Comparison of ENCODE assay signal across 41 mouse cellular contexts in genomic region chr4:118687086-118687485, GRCm38 (mm10). TPM values are rescaled to one million over a fixed set of nuclear protein-coding genes. Genes with fewer than 3 reads are reported as not detected.
DNase-seq lines count a peak whose midpoint lies in the region; ATAC-seq and TF ChIP-seq lines count a peak whose summit lies in the region.
"Had no signal": no experiment of that assay in that cellular context is flagged by ENCODE, and none has a peak within 500 bp of the region (broad histone marks: within the 10 kb centered on the region; RNA-seq: fewer than 3 reads in every experiment).

No protein-coding gene starts in this region.

- H3K4me2 ChIP-seq in intestine, embryonic 14.5 days (ENCODE audit: low read length): no peak overlapping the region
- H3K4me2 ChIP-seq in intestine, postnatal 0 days (replicated peaks; ENCODE audit: low read depth): no peak overlapping the region
- no peak overlapping the region for H3K4me2 ChIP-seq in lung, embryonic 16.5 days (ENCODE audit: low read depth, low read length)
- no peak overlapping the region for H3K4me2 ChIP-seq in liver, postnatal 0 days (ENCODE audit: low read depth, low read length)
- H3K4me2 ChIP-seq: heart, embryonic 11.5 days; hindbrain, embryonic 12.5 days; limb, embryonic 13.5 days; liver, embryonic 11.5 days had no signal

- H3K9me3 ChIP-seq in intestine, embryonic 14.5 days (ENCODE audit: control insufficient read depth, low read length): no peaks in the 10 kb centered on the region
- H3K9me3 ChIP-seq in intestine, postnatal 0 days (ENCODE audit: control insufficient read depth): no peaks in the 10 kb centered on the region
- H3K9me3 ChIP-seq in ES-E14 (ENCODE audit: control insufficient read depth, insufficient read depth, low read depth, low read length): no peaks in the 10 kb centered on the region
- H3K9me3 ChIP-seq in lung, embryonic 16.5 days (ENCODE audit: control insufficient read depth, low read length): no peaks in the 10 kb centered on the region
- peaks cover 2% of the 10 kb centered on the region; the same call in 1 of the 2 replicates for H3K9me3 ChIP-seq in liver, postnatal 0 days (ENCODE audit: low read length)
- H3K9me3 ChIP-seq: hindbrain, embryonic 12.5 days; limb, embryonic 13.5 days had no signal

- 0 out of 2 replicates have a peak, but pooled peaks have one; percentile 36 for ATAC-seq in intestine, embryonic 14.5 days (replicated peaks; ENCODE audit: low FRiP score, low TSS enrichment, low read depth)
- ATAC-seq in intestine, postnatal 0 days: no peak
- ATAC-seq in lung, embryonic 16.5 days (ENCODE audit: low read depth): peak; percentile 71
- ATAC-seq in liver, postnatal 0 days: no peak
- ATAC-seq: activated CD4-positive, CD25-positive, alpha-beta regulatory T cell, adult 4 months; forebrain, embryonic 16.5 days; hindbrain, postnatal 0 days had no signal

- H3K27ac ChIP-seq in intestine, embryonic 14.5 days (ENCODE audit: low read depth): no peak overlapping the region
- H3K27ac ChIP-seq in intestine, postnatal 0 days (ENCODE audit: low read depth, low read length): no peak overlapping the region
- H3K27ac ChIP-seq in ES-E14 (ENCODE audit: insufficient read depth, low read depth, low read length, poor library complexity, severe bottlenecking): no peak overlapping the region; the same call in 1 of the 2 replicates
- no peak overlapping the region; the same call in 1 of the 2 replicates for H3K27ac ChIP-seq in lung, embryonic 16.5 days (ENCODE audit: low read length)
- H3K27ac ChIP-seq in liver, postnatal 0 days (ENCODE audit: low read depth): no peak overlapping the region
- H3K27ac ChIP-seq: hindbrain, embryonic 12.5 days; hindbrain, postnatal 0 days; layer of hippocampus, adult 2 months; limb, embryonic 13.5 days had no signal

- no peak for DNase-seq in intestine, embryonic 14.5 days (ENCODE audit: low spot score)
- peak; percentile 48 for DNase-seq in ES-E14 (ENCODE audit: low read depth, low spot score)
- peak; percentile 39 for DNase-seq in yolk sac, embryonic 10.5 days (ENCODE audit: low spot score)
- no peak for DNase-seq in thymus, postnatal 10 days (ENCODE audit: low spot score in 2 of 2)
- no peak for DNase-seq in liver, postnatal 0 days
- DNase-seq: adrenal gland, adult 2 months; adrenal gland, postnatal 36 days; cerebellum, adult 2 months; cerebellum, postnatal 14 days; gastrocnemius, postnatal 14 days; heart, postnatal 36 days; kidney, adult 18-20 months; kidney, postnatal 36 days; midbrain, embryonic 14.5 days; thymus, adult 2 months had no signal

- no peak for TF ChIP-seq EP300 in liver, postnatal 0 days (IDR thresholded peaks at IDR 0.05; ENCODE audit: low read depth)

- H3K36me3 ChIP-seq in intestine, embryonic 14.5 days (ENCODE audit: control insufficient read depth, insufficient read depth, low read length): no peaks in the 10 kb centered on the region
- H3K36me3 ChIP-seq in intestine, postnatal 0 days (ENCODE audit: control insufficient read depth, insufficient read depth): no peaks in the 10 kb centered on the region
- no peaks in the 10 kb centered on the region for H3K36me3 ChIP-seq in ES-E14 (ENCODE audit: control insufficient read depth, insufficient read depth, low read length, poor library complexity, severe bottlenecking)
- no peaks in the 10 kb centered on the region for H3K36me3 ChIP-seq in lung, embryonic 16.5 days (ENCODE audit: control insufficient read depth, insufficient read depth, low read length)
- H3K36me3 ChIP-seq in liver, postnatal 0 days (replicated peaks; ENCODE audit: insufficient read depth, low read length): no peaks in the 10 kb centered on the region
- H3K36me3 ChIP-seq: hindbrain, embryonic 12.5 days; limb, embryonic 13.5 days had no signal

- TF ChIP-seq CTCF in intestine, postnatal 0 days (IDR thresholded peaks at IDR 0.05; ENCODE audit: low read depth): no peak
- TF ChIP-seq CTCF in liver, postnatal 0 days (IDR thresholded peaks at IDR 0.05; ENCODE audit: low read depth): no peak

- 24% methylated on average over 2 of the region's 2 CpGs for WGBS in intestine, embryonic 14.5 days
- 13% methylated on average over 2 of the region's 2 CpGs for WGBS in intestine, postnatal 0 days
- WGBS in lung, embryonic 16.5 days: 30% methylated on average over 2 of the region's 2 CpGs
- 21% methylated on average over 2 of the region's 2 CpGs for WGBS in liver, postnatal 0 days (ENCODE audit: insufficient replicate concordance)

- H3K4me3 ChIP-seq in intestine, embryonic 14.5 days (ENCODE audit: low read depth, low read length): no peak overlapping the region
- H3K4me3 ChIP-seq in intestine, postnatal 0 days (ENCODE audit: low read depth, low read length): no peak overlapping the region
- no peak overlapping the region for H3K4me3 ChIP-seq in ES-E14 (ENCODE audit: insufficient read depth in 1 of 2, low read depth in 1 of 2, low read length in 2 of 2, poor library complexity in 1 of 2, severe bottlenecking in 1 of 2)
- H3K4me3 ChIP-seq in lung, embryonic 16.5 days (ENCODE audit: low read length): no peak overlapping the region
- no peak overlapping the region for H3K4me3 ChIP-seq in liver, postnatal 0 days (ENCODE audit: low read depth, low read length)
- H3K4me3 ChIP-seq: erythroblast, embryonic 14.5 days; hindbrain, embryonic 12.5 days; layer of hippocampus, adult 2 months; limb, embryonic 13.5 days had no signal

- H3K27me3 ChIP-seq in intestine, embryonic 14.5 days (replicated peaks; ENCODE audit: control insufficient read depth, insufficient read depth, low read length): no peaks in the 10 kb centered on the region
- H3K27me3 ChIP-seq in intestine, postnatal 0 days (replicated peaks; ENCODE audit: control insufficient read depth, insufficient read depth, low read length): no peaks in the 10 kb centered on the region
- no peaks in the 10 kb centered on the region for H3K27me3 ChIP-seq in lung, embryonic 16.5 days (ENCODE audit: control insufficient read depth, insufficient read depth, low read depth, low read length)
- H3K27me3 ChIP-seq in liver, postnatal 0 days (ENCODE audit: insufficient read depth, low read length): no peaks in the 10 kb centered on the region
- H3K27me3 ChIP-seq: hindbrain, embryonic 12.5 days; limb, embryonic 13.5 days had no signal

- in situ Hi-C loops in ES-E14 (cut with MboI; ENCODE audit: low sequenced_read_pairs in 2 of 2, unreplicated experiment in 2 of 2): no loop called here

- H3K9ac ChIP-seq in intestine, embryonic 14.5 days (ENCODE audit: low read length): no peak overlapping the region
- no peak overlapping the region for H3K9ac ChIP-seq in intestine, postnatal 0 days (ENCODE audit: low read depth, low read length)
- H3K9ac ChIP-seq in ES-E14 (ENCODE audit: insufficient read depth, low read depth, low read length, poor library complexity, severe bottlenecking): no peak overlapping the region
- H3K9ac ChIP-seq in lung, embryonic 16.5 days (ENCODE audit: low read length): no peak overlapping the region
- H3K9ac ChIP-seq in liver, postnatal 0 days (replicated peaks): no peak overlapping the region
- H3K9ac ChIP-seq: hindbrain, embryonic 12.5 days; limb, embryonic 13.5 days had no signal

- no peaks in the 10 kb centered on the region for H3K4me1 ChIP-seq in intestine, embryonic 14.5 days (replicated peaks; ENCODE audit: control insufficient read depth, insufficient read depth, low read length)
- no peaks in the 10 kb centered on the region for H3K4me1 ChIP-seq in intestine, postnatal 0 days (replicated peaks; ENCODE audit: control insufficient read depth, insufficient read depth, low read length)
- peaks cover 3 to 5% of the 10 kb centered on the region in 2 experiments; a peak in 2 of 4 replicates for H3K4me1 ChIP-seq in ES-E14 (ENCODE audit: control insufficient read depth in 2 of 2, insufficient read depth in 2 of 2, low read length in 2 of 2, poor library complexity in 1 of 2)
- H3K4me1 ChIP-seq in lung, embryonic 16.5 days (replicated peaks; ENCODE audit: control insufficient read depth, insufficient read depth, low read length): no peaks in the 10 kb centered on the region
- H3K4me1 ChIP-seq in liver, postnatal 0 days (ENCODE audit: insufficient read depth): no peaks in the 10 kb centered on the region
- H3K4me1 ChIP-seq: hindbrain, embryonic 12.5 days had no signal

RNA-seq across cellular contexts. Expression of gene Olfr1342, which starts 5.5 kb away (rescaled TPM):
- not detected in 2 replicates for polyA plus RNA-seq in intestine, embryonic 14.5 days (2014; fragmentation: Nextera tagmentation; extraction: Ambion mirVana)
- polyA plus RNA-seq in intestine, postnatal 0 days (2015; fragmentation: Nextera tagmentation; extraction: Ambion mirVana): not detected in 2 replicates
- total RNA-seq in ES-E14 (2012; rRNA removed): not detected in 2 replicates
- 0.50 and 0.59 TPM in 2 replicates for polyA plus RNA-seq in lung, embryonic 16.5 days (2015; fragmentation: Nextera tagmentation; extraction: Ambion mirVana)
- polyA plus RNA-seq in liver, postnatal 0 days (2015; fragmentation: Nextera tagmentation; extraction: Ambion mirVana): not detected in 2 replicates
- total RNA-seq: adrenal gland, adult 2 months; adrenal gland, postnatal 36 days; CH12.LX; gastrocnemius, postnatal 14 days; granulocyte monocyte progenitor cell, adult 5-6 weeks; heart, postnatal 36 days; hindbrain, postnatal 0 days; layer of hippocampus, adult 2 months; layer of hippocampus, postnatal 25 days; left cerebral cortex, adult 8-10 months; left cerebral cortex, postnatal 36 days; megakaryocyte-erythroid progenitor cell, adult 5-6 weeks; monocyte, adult 5-6 weeks had no signal
- polyA plus RNA-seq: activated CD4-positive, CD25-positive, alpha-beta regulatory T cell, adult 4 months; adrenal gland, adult 2 months; C2C12; cerebellum, adult 2 months; cortical plate, adult 2 months; erythroblast, embryonic 14.5 days; forebrain, embryonic 16.5 days; heart, embryonic 11.5 days; heart, embryonic 16.5 days; hindbrain, embryonic 12.5 days; liver, embryonic 11.5 days; liver, embryonic 16.5 days; midbrain, embryonic 14.5 days; neural tube, embryonic 14.5 days; thymus, adult 2 months had no signal

RNA-seq across cellular contexts. Expression of gene Olfr1341, which starts 16.2 kb away (rescaled TPM):
- not detected in 2 replicates for polyA plus RNA-seq in intestine, embryonic 14.5 days (2014; fragmentation: Nextera tagmentation; extraction: Ambion mirVana)
- not detected in 2 replicates for polyA plus RNA-seq in intestine, postnatal 0 days (2015; fragmentation: Nextera tagmentation; extraction: Ambion mirVana)
- 0.04 TPM in 1 of 2 replicates, not detected in the other for total RNA-seq in ES-E14 (2012; rRNA removed)
- not detected in 2 replicates for polyA plus RNA-seq in lung, embryonic 16.5 days (2015; fragmentation: Nextera tagmentation; extraction: Ambion mirVana)
- not detected in 2 replicates for polyA plus RNA-seq in liver, postnatal 0 days (2015; fragmentation: Nextera tagmentation; extraction: Ambion mirVana)
- total RNA-seq: adrenal gland, adult 2 months; adrenal gland, postnatal 36 days; CH12.LX; gastrocnemius, postnatal 14 days; granulocyte monocyte progenitor cell, adult 5-6 weeks; heart, postnatal 36 days; hindbrain, postnatal 0 days; layer of hippocampus, adult 2 months; layer of hippocampus, postnatal 25 days; left cerebral cortex, adult 8-10 months; left cerebral cortex, postnatal 36 days; megakaryocyte-erythroid progenitor cell, adult 5-6 weeks; monocyte, adult 5-6 weeks had no signal
- polyA plus RNA-seq: activated CD4-positive, CD25-positive, alpha-beta regulatory T cell, adult 4 months; adrenal gland, adult 2 months; C2C12; cerebellum, adult 2 months; cortical plate, adult 2 months; erythroblast, embryonic 14.5 days; forebrain, embryonic 11.5 days; forebrain, embryonic 16.5 days; heart, embryonic 11.5 days; heart, embryonic 16.5 days; hindbrain, embryonic 12.5 days; hindbrain, postnatal 0 days; kidney, embryonic 16.5 days; limb, embryonic 13.5 days; liver, embryonic 11.5 days; liver, embryonic 16.5 days; midbrain, embryonic 14.5 days; neural tube, embryonic 14.5 days had no signal

RNA-seq across cellular contexts. Expression of gene Olfr62, which starts 28.3 kb away (rescaled TPM):
- polyA plus RNA-seq in intestine, embryonic 14.5 days (2014; fragmentation: Nextera tagmentation; extraction: Ambion mirVana): not detected in 2 replicates
- polyA plus RNA-seq in intestine, postnatal 0 days (2015; fragmentation: Nextera tagmentation; extraction: Ambion mirVana): not detected in 2 replicates
- not detected in 2 replicates for total RNA-seq in ES-E14 (2012; rRNA removed)
- polyA plus RNA-seq in lung, embryonic 16.5 days (2015; fragmentation: Nextera tagmentation; extraction: Ambion mirVana): not detected in 2 replicates
- polyA plus RNA-seq in liver, postnatal 0 days (2015; fragmentation: Nextera tagmentation; extraction: Ambion mirVana): not detected in 2 replicates
- total RNA-seq: adrenal gland, adult 2 months; adrenal gland, postnatal 36 days; CH12.LX; gastrocnemius, postnatal 14 days; granulocyte monocyte progenitor cell, adult 5-6 weeks; heart, postnatal 36 days; hindbrain, postnatal 0 days; layer of hippocampus, adult 2 months; layer of hippocampus, postnatal 25 days; left cerebral cortex, adult 8-10 months; left cerebral cortex, postnatal 36 days; megakaryocyte-erythroid progenitor cell, adult 5-6 weeks; monocyte, adult 5-6 weeks had no signal
- polyA plus RNA-seq: activated CD4-positive, CD25-positive, alpha-beta regulatory T cell, adult 4 months; adrenal gland, adult 2 months; C2C12; cerebellum, adult 2 months; cortical plate, adult 2 months; erythroblast, embryonic 14.5 days; forebrain, embryonic 11.5 days; forebrain, embryonic 16.5 days; heart, embryonic 11.5 days; heart, embryonic 16.5 days; hindbrain, embryonic 12.5 days; hindbrain, postnatal 0 days; kidney, embryonic 16.5 days; limb, embryonic 13.5 days; liver, embryonic 11.5 days; liver, embryonic 16.5 days; midbrain, embryonic 14.5 days; neural tube, embryonic 14.5 days; thymus, adult 2 months had no signal

RNA-seq across cellular contexts. Expression of gene Olfr1340, which starts 32.9 kb away (rescaled TPM):
- not detected in 2 replicates for polyA plus RNA-seq in intestine, embryonic 14.5 days (2014; fragmentation: Nextera tagmentation; extraction: Ambion mirVana)
- not detected in 2 replicates for polyA plus RNA-seq in intestine, postnatal 0 days (2015; fragmentation: Nextera tagmentation; extraction: Ambion mirVana)
- not detected in 2 replicates for total RNA-seq in ES-E14 (2012; rRNA removed)
- polyA plus RNA-seq in lung, embryonic 16.5 days (2015; fragmentation: Nextera tagmentation; extraction: Ambion mirVana): not detected in 2 replicates
- polyA plus RNA-seq in liver, postnatal 0 days (2015; fragmentation: Nextera tagmentation; extraction: Ambion mirVana): not detected in 2 replicates
- total RNA-seq: adrenal gland, adult 2 months; adrenal gland, postnatal 36 days; CH12.LX; gastrocnemius, postnatal 14 days; granulocyte monocyte progenitor cell, adult 5-6 weeks; heart, postnatal 36 days; hindbrain, postnatal 0 days; layer of hippocampus, adult 2 months; layer of hippocampus, postnatal 25 days; left cerebral cortex, adult 8-10 months; left cerebral cortex, postnatal 36 days; megakaryocyte-erythroid progenitor cell, adult 5-6 weeks; monocyte, adult 5-6 weeks had no signal
- polyA plus RNA-seq: activated CD4-positive, CD25-positive, alpha-beta regulatory T cell, adult 4 months; adrenal gland, adult 2 months; C2C12; cerebellum, adult 2 months; cortical plate, adult 2 months; erythroblast, embryonic 14.5 days; forebrain, embryonic 11.5 days; forebrain, embryonic 16.5 days; heart, embryonic 11.5 days; heart, embryonic 16.5 days; hindbrain, embryonic 12.5 days; hindbrain, postnatal 0 days; kidney, embryonic 16.5 days; limb, embryonic 13.5 days; liver, embryonic 11.5 days; liver, embryonic 16.5 days; midbrain, embryonic 14.5 days; neural tube, embryonic 14.5 days; thymus, adult 2 months had no signal

RNA-seq across cellular contexts. Expression of gene Olfr1339, which starts 44.9 kb away (rescaled TPM):
- polyA plus RNA-seq in intestine, embryonic 14.5 days (2014; fragmentation: Nextera tagmentation; extraction: Ambion mirVana): not detected in 2 replicates
- not detected in 2 replicates for polyA plus RNA-seq in intestine, postnatal 0 days (2015; fragmentation: Nextera tagmentation; extraction: Ambion mirVana)
- total RNA-seq in ES-E14 (2012; rRNA removed): not detected in 2 replicates
- not detected in 2 replicates for polyA plus RNA-seq in lung, embryonic 16.5 days (2015; fragmentation: Nextera tagmentation; extraction: Ambion mirVana)
- not detected in 2 replicates for polyA plus RNA-seq in liver, postnatal 0 days (2015; fragmentation: Nextera tagmentation; extraction: Ambion mirVana)
- total RNA-seq: adrenal gland, adult 2 months; adrenal gland, postnatal 36 days; CH12.LX; gastrocnemius, postnatal 14 days; granulocyte monocyte progenitor cell, adult 5-6 weeks; heart, postnatal 36 days; hindbrain, postnatal 0 days; layer of hippocampus, adult 2 months; layer of hippocampus, postnatal 25 days; left cerebral cortex, adult 8-10 months; left cerebral cortex, postnatal 36 days; megakaryocyte-erythroid progenitor cell, adult 5-6 weeks; monocyte, adult 5-6 weeks had no signal
- polyA plus RNA-seq: activated CD4-positive, CD25-positive, alpha-beta regulatory T cell, adult 4 months; adrenal gland, adult 2 months; C2C12; cerebellum, adult 2 months; cortical plate, adult 2 months; embryonic facial prominence, embryonic 14.5 days; erythroblast, embryonic 14.5 days; forebrain, embryonic 16.5 days; heart, embryonic 11.5 days; heart, embryonic 16.5 days; hindbrain, embryonic 12.5 days; hindbrain, postnatal 0 days; kidney, embryonic 16.5 days; limb, embryonic 13.5 days; liver, embryonic 11.5 days; liver, embryonic 16.5 days; midbrain, embryonic 14.5 days; neural tube, embryonic 14.5 days; thymus, adult 2 months had no signal

Comparison
In these comparisons a context has a peak if more than half of its experiments do, and no peak if none do; other contexts are left out.
1. ATAC-seq: peak in intestine, embryonic 14.5 days (single experiment) and lung, embryonic 16.5 days (single experiment); none in intestine, postnatal 0 days (single experiment) and liver, postnatal 0 days (single experiment).
2. DNase-seq: peak in ES-E14 (single experiment) and yolk sac, embryonic 10.5 days (single experiment); none in intestine, embryonic 14.5 days (single experiment), thymus, postnatal 10 days (0 of 2) and liver, postnatal 0 days (single experiment).